Mouse (Mus musculus) heart, adult 2 months (tissue): ENCODE results near the gene Coro7.

ENCODE experiments used
- CTCF ChIP-seq: fragments of 200-600 bp; IDR thresholded peaks from 2 replicates; pipeline ENCODE4 v1.8.1; 2022; ENCODE audit warnings: antibody characterized with exemption, mild to moderate bottlenecking, moderate library complexity
- EP300 ChIP-seq: fragments of 200-500 bp; IDR thresholded peaks from 2 replicates; pipeline ENCODE4 v1.6.1; 2011; ENCODE audit warnings: low read depth, low read length, control low read depth; ENCODE audit not compliant: insufficient read depth
- POLR2A ChIP-seq: fragments of 200-500 bp; IDR thresholded peaks from 2 replicates; pipeline ENCODE4 v1.6.1; 2011; ENCODE audit warnings: mild to moderate bottlenecking, low read depth, low read length, control low read depth; ENCODE audit not compliant: insufficient read depth

- TF ChIP-seq CTCF (peak; percentile 60), POLR2A (no peak), EP300 (no peak)
Measured at GRCm38 (mm10) chr16:4632050-4632449, 47.5 kb downstream of the Coro7 start.
